In the genomic region with DNA sequence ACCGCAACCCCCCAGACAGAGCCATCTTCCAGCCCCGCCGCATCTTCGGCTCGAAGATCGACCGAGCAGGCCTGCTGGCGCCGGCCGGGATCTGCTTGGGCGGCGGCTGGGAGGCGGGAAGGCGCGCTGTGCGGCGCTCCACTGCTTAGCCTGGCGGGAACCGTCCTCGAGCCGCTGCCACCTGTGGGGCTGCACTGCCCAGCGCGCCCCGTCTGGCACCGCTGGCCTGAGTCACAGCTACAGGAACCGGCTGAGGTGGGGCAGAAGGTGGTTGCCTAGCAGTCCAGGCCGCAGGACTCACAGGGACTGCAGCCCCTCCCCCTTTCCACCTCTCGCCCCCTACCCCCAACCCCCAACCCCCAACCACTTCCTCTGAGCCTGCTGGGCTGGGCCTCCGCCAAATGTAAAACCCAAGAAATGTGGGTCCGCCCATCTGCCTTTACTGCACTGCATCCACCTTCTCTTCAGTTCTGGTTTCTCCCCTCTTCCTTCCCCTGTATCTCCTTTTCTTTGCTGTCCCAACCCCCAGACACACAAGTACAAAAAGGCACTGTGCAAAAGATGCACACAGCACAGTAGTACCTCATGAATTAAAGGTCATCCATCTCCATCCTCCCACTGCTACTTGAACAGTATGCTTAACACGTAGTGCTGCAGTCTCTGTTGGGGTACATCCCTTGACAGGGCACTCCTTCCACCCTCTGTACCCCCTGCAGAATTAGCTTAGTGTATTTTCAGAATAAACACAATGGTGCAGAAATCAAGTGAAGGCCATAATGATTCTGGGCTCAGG, we compare ENCODE assay signal across 8 mouse cellular contexts. TPM values are rescaled to one million over a fixed set of nuclear protein-coding genes. Genes with fewer than 3 reads are reported as not detected.
A peak's percentile ranks its signal among the peaks of the same experiment; 100 is the strongest.
DNase-seq lines count a peak whose midpoint lies in the region; ATAC-seq lines count a peak whose summit lies in the region.

A gene (minus strand): TSS at position 308 of the 793 bp plus-strand sequence.

- H3K4me3 ChIP-seq in embryonic facial prominence, embryonic 12.5 days: peak within 1 kb of the TSS; percentile 47
- H3K4me3 ChIP-seq in midbrain, embryonic 10.5 days: peak within 1 kb of the TSS; percentile 59

- H3K9ac ChIP-seq in embryonic facial prominence, embryonic 12.5 days: peak within 1 kb of the TSS; percentile 53

- peak; percentile 93 for ATAC-seq in embryonic facial prominence, embryonic 12.5 days (ENCODE audit: insufficient number of reproducible peaks, insufficient read depth, low FRiP score, low TSS enrichment)

- H3K27me3 ChIP-seq in embryonic facial prominence, embryonic 12.5 days: peaks cover 12% of the 10 kb centered on the region; the same call in 1 of the 2 replicates
- H3K27me3 ChIP-seq in midbrain, embryonic 10.5 days (ENCODE audit: low read depth, poor library complexity, severe bottlenecking): peaks cover 93% of the 10 kb centered on the region

- H3K27ac ChIP-seq in embryonic facial prominence, embryonic 12.5 days: peak within 1 kb of the TSS; percentile 69
- H3K27ac ChIP-seq in midbrain, embryonic 10.5 days (replicated peaks): peak within 1 kb of the TSS; percentile 84

- H3K36me3 ChIP-seq in embryonic facial prominence, embryonic 12.5 days: no peaks in the 10 kb centered on the region
- no peaks in the 10 kb centered on the region for H3K36me3 ChIP-seq in midbrain, embryonic 10.5 days

- peak within 1 kb of the TSS; percentile 50 for H3K4me2 ChIP-seq in embryonic facial prominence, embryonic 12.5 days (replicated peaks)

- WGBS in embryonic facial prominence, embryonic 12.5 days: 20% methylated on average over 24 of the region's 31 CpGs
- 20% methylated on average over 30 of the region's 31 CpGs for WGBS in midbrain, embryonic 10.5 days

- DNase-seq in adrenal gland, postnatal 10 days: peak; percentile 70
- peak; percentile 14 to 37 for DNase-seq in heart, adult 18-20 months
- peak; percentile 30 for DNase-seq in kidney, adult 11 months
- peak; percentile 65 for DNase-seq in left cerebral cortex, postnatal 4 days
- DNase-seq in midbrain, embryonic 10.5 days (ENCODE audit: low spot score): peak; percentile 69
- peak; percentile 0 for DNase-seq in skeletal muscle tissue, adult 2 months (ENCODE audit: low read depth, low spot score)
- DNase-seq in urinary bladder, postnatal 4 days (ENCODE audit: low spot score in 2 of 2): peak; percentile 43 to 70

- no peaks in the 10 kb centered on the region for H3K4me1 ChIP-seq in embryonic facial prominence, embryonic 12.5 days
- peaks cover 16% of the 10 kb centered on the region; the same call in 1 of the 2 replicates for H3K4me1 ChIP-seq in midbrain, embryonic 10.5 days

- no peaks in the 10 kb centered on the region for H3K9me3 ChIP-seq in embryonic facial prominence, embryonic 12.5 days
- no peaks in the 10 kb centered on the region for H3K9me3 ChIP-seq in midbrain, embryonic 10.5 days (replicated peaks)

- intact Hi-C loops in left cerebral cortex, postnatal 4 days (cut with DNase I): no loop called here

RNA-seq across cellular contexts. Expression of the gene that starts here (rescaled TPM):
- 1 to 10 TPM; 3.3 to 4.5 TPM for total RNA-seq in adrenal gland, postnatal 10 days (2021)
- polyA plus RNA-seq in embryonic facial prominence, embryonic 12.5 days (2016; fragmentation: Nextera tagmentation; extraction: Ambion mirVana): 14.7 and 15.6 TPM in 2 replicates
- under 1 TPM; 0.22 to 0.62 TPM for total RNA-seq in heart, adult 18-20 months (2021)
- total RNA-seq in left cerebral cortex, postnatal 4 days (2021): 1 to 10 TPM; 5.5 to 6.0 TPM
- polyA plus RNA-seq in midbrain, embryonic 10.5 days (2016; fragmentation: Nextera tagmentation; extraction: Ambion mirVana): 10.4 and 12.3 TPM in 2 replicates

Comparison
In these comparisons a context has a peak if more than half of its experiments do, and no peak if none do; other contexts are left out.
1. Peak in every context shown above with its lines: DNase-seq, ATAC-seq, H3K4me3 ChIP-seq and H3K27ac ChIP-seq.
2. Peak in DNase-seq in heart, adult 18-20 months; RNA of the gene not detected or under 1 TPM.
3. DNase-seq: peak in every context shown above with its lines; median percentile 70 in adrenal gland, postnatal 10 days; 69 in midbrain, embryonic 10.5 days; 65 in left cerebral cortex, postnatal 4 days; 56 in urinary bladder, postnatal 4 days; 30 in kidney, adult 11 months; 26 in heart, adult 18-20 months; 0 in skeletal muscle tissue, adult 2 months.